Mouse (Mus musculus): ENCODE data around the gene Spaca7.
"Not testable (repeated sequence)": the region's sequence is repeated elsewhere in the genome, so short reads cannot be mapped to it uniquely, and the experiment has no call there.

DNA sequence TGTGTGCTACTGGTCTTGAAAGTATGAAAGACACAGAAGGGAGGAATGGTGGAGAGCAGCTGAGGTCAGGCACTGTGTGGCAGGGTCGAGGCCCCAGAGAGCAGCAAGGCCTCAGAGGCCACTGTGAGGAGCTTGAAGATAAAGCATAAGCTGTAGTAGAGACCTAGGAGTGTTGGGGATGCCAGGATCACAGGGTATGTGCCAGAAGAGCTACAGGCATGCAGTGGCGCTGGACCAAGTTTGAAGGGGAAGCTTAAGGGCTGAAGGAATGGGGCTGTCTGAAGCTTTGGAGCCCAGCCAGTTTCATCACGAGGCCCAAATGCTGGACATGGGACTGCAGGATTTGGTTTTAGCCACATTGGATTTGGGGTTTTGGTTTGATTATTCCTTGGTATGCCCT, 44.5 kb downstream of the Spaca7 start:
- TF ChIP-seq TAL1, GATA1 (IDR thresholded peaks at IDR 0.05; ENCODE audit: low read length): not testable (repeated sequence)
